Mouse (Mus musculus): ENCODE results near the gene Naa15.

- TF ChIP-seq CTCF (IDR thresholded peaks at IDR 0.05; ENCODE audit: borderline replicate concordance, insufficient read depth, low read length) (no peak), POLR2A (IDR thresholded peaks at IDR 0.05; ENCODE audit: low read depth, low read length) (no peak)
These were observed 34.9 kb upstream of the Naa15 start for GRCm38 (mm10) chr3:51379786-51380659.
